Mouse (Mus musculus) lung, postnatal 0 days (tissue): Measurements from ENCODE around the gene Psat1. TPM values are rescaled to one million over a fixed set of nuclear protein-coding genes. Genes with fewer than 3 reads are reported as not detected.

Experiments
- ATAC-seq: fragments of 200-750 bp; cut with Nextera tagmentation; 2 replicates; pipeline ENCODE4 v1.8.0; 2017; ENCODE audit warnings: moderate library complexity
- DNase-seq: peaks from one replicate; pipeline ENCODE4 v3.0.0-alpha.2; 2016; ENCODE audit warnings: low spot score
- H3K27ac ChIP-seq: fragments of 300-500 bp; sonication (generic); 2 replicates; pipeline ENCODE4 v1.5.1; 2014; ENCODE audit warnings: antibody characterized with exemption, mild to moderate bottlenecking, low read length, mixed read lengths
- H3K27me3 ChIP-seq: fragments of 300-500 bp; sonication (generic); replicated peaks from 2 replicates; pipeline ENCODE4 v1.6.1; 2014; ENCODE audit warnings: low read length, mixed read lengths; ENCODE audit not compliant: insufficient read depth
- H3K36me3 ChIP-seq: fragments of 300-500 bp; sonication (generic); 2 replicates; pipeline ENCODE4 v1.6.1; 2014; ENCODE audit warnings: low read length, mixed read lengths; ENCODE audit not compliant: insufficient read depth
- H3K4me1 ChIP-seq: fragments of 300-500 bp; sonication (generic); 2 replicates; pipeline ENCODE4 v1.6.1; 2014; ENCODE audit warnings: antibody characterized with exemption, low read depth, low read length, mixed read lengths; ENCODE audit not compliant: insufficient read depth
- H3K4me2 ChIP-seq: fragments of 300-500 bp; sonication (generic); replicated peaks from 2 replicates; pipeline ENCODE4 v1.6.1; 2014; ENCODE audit warnings: low read depth, mild to moderate bottlenecking, low read length, moderate library complexity, mixed read lengths
- H3K4me3 ChIP-seq: fragments of 300-500 bp; sonication (generic); 2 replicates; pipeline ENCODE4 v1.5.1; 2014; ENCODE audit warnings: low read depth, low read length
- H3K9ac ChIP-seq: fragments of 300-500 bp; sonication (generic); replicated peaks from 2 replicates; pipeline ENCODE4 v1.6.1; 2014; ENCODE audit warnings: low read depth, mild to moderate bottlenecking
- H3K9me3 ChIP-seq: fragments of 300-500 bp; sonication (generic); 2 replicates; pipeline ENCODE4 v1.6.1; 2016; ENCODE audit warnings: low read length, mixed read lengths
- CTCF ChIP-seq: IDR thresholded peaks from 2 replicates; pipeline ENCODE4 v1.5.1; 2016; ENCODE audit warnings: antibody characterized with exemption, mild to moderate bottlenecking
- EP300 ChIP-seq: IDR thresholded peaks from 2 replicates; pipeline ENCODE4 v1.6.1; 2016; ENCODE audit warnings: antibody characterized with exemption, mild to moderate bottlenecking, control low read depth
- WGBS: fragments of 180-500 bp; shearing (Covaris S2); extraction: QIAGEN DNeasy Blood & Tissue Kit; methylation state at CpG from one replicate; pipeline ENCODE4 v1.1.7; 2014; 5-methylcytosine and 5-hydroxymethylcytosine counted together
- polyA plus RNA-seq: library from polyadenylated mRNA; unstranded; fragments of >200 nt; fragmentation: Nextera tagmentation; extraction: Ambion mirVana; gene quantifications from 2 replicates; pipeline ENCODE4 v1.2.1, GENCODE M21; 2015

Gene Psat1
- polyA plus RNA-seq, 1 experiment from 2014 or later: 35.2 TPM

GRCm38 (mm10) chr19:15942421-15943116 lies 4.6 kb downstream of the Psat1 start:
- Histone ChIP-seq H3K9me3 (no peaks in the 10 kb centered on the region), H3K4me3 (no peak overlapping the region), H3K4me1 (no peaks in the 10 kb centered on the region), H3K36me3 (no peaks in the 10 kb centered on the region), H3K4me2 (no peak overlapping the region), H3K27ac (no peak overlapping the region), H3K9ac (no peak overlapping the region), H3K27me3 (no peaks in the 10 kb centered on the region)
- no peak for TF ChIP-seq CTCF
- no peak for TF ChIP-seq EP300
- 76% methylated on average over 11 of the region's 11 CpGs for WGBS
- DNase-seq (no peak), ATAC-seq (no peak)

GRCm38 (mm10) chr19:15941399-15941798 lies 5.7 kb downstream of the Psat1 start:
- H3K9ac ChIP-seq: no peak overlapping the region
- peak; percentile 94 for ATAC-seq
- no peaks in the 10 kb centered on the region for H3K36me3 ChIP-seq
- no peak for TF ChIP-seq CTCF
- no peak; the same call in 1 of the 2 replicates for TF ChIP-seq EP300
- H3K27me3 ChIP-seq: no peaks in the 10 kb centered on the region
- no peaks in the 10 kb centered on the region for H3K9me3 ChIP-seq
- H3K4me2 ChIP-seq: no peak overlapping the region
- no peak overlapping the region for H3K4me3 ChIP-seq
- WGBS: 44% methylated on average over 8 of the region's 8 CpGs
- peak; percentile 86 for DNase-seq
- H3K4me1 ChIP-seq: no peaks in the 10 kb centered on the region
- 0 out of 2 replicates have a peak overlapping the region, but pooled peaks have one; percentile 15 for H3K27ac ChIP-seq

GRCm38 (mm10) chr19:15925719-15926045 lies 21.5 kb downstream of the Psat1 start:
- Histone ChIP-seq H3K9ac (no peak overlapping the region; the same call in 1 of the 2 replicates), H3K4me3 (peak overlapping the region; percentile 44; the same call in 1 of the 2 replicates), H3K27me3 (no peaks in the 10 kb centered on the region), H3K4me1 (no peaks in the 10 kb centered on the region; the same call in 1 of the 2 replicates), H3K4me2 (peak overlapping the region; percentile 85), H3K9me3 (no peaks in the 10 kb centered on the region), H3K36me3 (no peaks in the 10 kb centered on the region), H3K27ac (peak overlapping the region; percentile 82)
- ATAC-seq (peak; percentile 68), DNase-seq (peak; percentile 91)
- TF ChIP-seq CTCF: no peak
- TF ChIP-seq EP300: peak; percentile 72
- WGBS: 10% methylated on average over 4 of the region's 4 CpGs

GRCm38 (mm10) chr19:15924866-15925718 lies 22.0 kb downstream of the Psat1 start:
- Histone ChIP-seq H3K4me3 (peak overlapping the region; percentile 44), H3K27ac (peak overlapping the region; percentile 82), H3K27me3 (no peaks in the 10 kb centered on the region), H3K4me2 (peak overlapping the region; percentile 85), H3K36me3 (no peaks in the 10 kb centered on the region), H3K9me3 (no peaks in the 10 kb centered on the region), H3K9ac (no peak overlapping the region; the same call in 1 of the 2 replicates), H3K4me1 (no peaks in the 10 kb centered on the region; the same call in 1 of the 2 replicates)
- 2% methylated on average over 43 of the region's 43 CpGs for WGBS
- TF ChIP-seq CTCF (peak; percentile 3), EP300 (no peak)
- DNase-seq (peak; percentile 93), ATAC-seq (peak; percentile 92)

- Histone ChIP-seq H3K36me3 (no peaks in the 10 kb centered on the region), H3K9me3 (no peaks in the 10 kb centered on the region), H3K4me1 (no peaks in the 10 kb centered on the region; the same call in 1 of the 2 replicates), H3K4me3 (peak overlapping the region; percentile 44), H3K27me3 (no peaks in the 10 kb centered on the region), H3K4me2 (peak overlapping the region; percentile 85), H3K27ac (peak overlapping the region; percentile 82), H3K9ac (peak overlapping the region; percentile 20; the same call in 1 of the 2 replicates)
- DNase-seq (peak; percentile 57), ATAC-seq (peak; percentile 53)
- 0% methylated on average over 44 of the region's 46 CpGs for WGBS
- TF ChIP-seq EP300 (no peak), CTCF (peak; percentile 38)
Measured at GRCm38 (mm10) chr19:15924181-15924865, 22.8 kb downstream of the Psat1 start.

- Histone ChIP-seq H3K36me3 (no peaks in the 10 kb centered on the region), H3K9me3 (no peaks in the 10 kb centered on the region), H3K27ac (0 out of 2 replicates have a peak overlapping the region, but pooled peaks have one; percentile 82), H3K4me2 (peak overlapping the region; percentile 85), H3K9ac (no peak overlapping the region), H3K4me1 (no peaks in the 10 kb centered on the region; the same call in 1 of the 2 replicates), H3K4me3 (peak overlapping the region; percentile 44), H3K27me3 (no peaks in the 10 kb centered on the region)
- 16% methylated on average over 9 of the region's 9 CpGs for WGBS
- ATAC-seq (peak; percentile 60), DNase-seq (peak; percentile 79)
- TF ChIP-seq CTCF (peak; percentile 35), EP300 (peak; percentile 91)
Measured at GRCm38 (mm10) chr19:15923426-15923825, 23.7 kb downstream of the Psat1 start.
